Mouse (Mus musculus) heart, embryonic 14.5 days (tissue): Measurements from ENCODE around the gene Neil3. TPM values are rescaled to one million over a fixed set of nuclear protein-coding genes. Genes with fewer than 3 reads are reported as not detected.

ENCODE experiments used
- ATAC-seq: fragments of 200-750 bp; cut with Nextera tagmentation; 2 replicates; pipeline ENCODE4 v1.8.0; 2017; ENCODE audit warnings: low read depth, moderate TSS enrichment; ENCODE audit not compliant: insufficient number of reproducible peaks, insufficient read depth, low FRiP score
- H3K27ac ChIP-seq, 2 experiments: fragments of 200-500 bp in 1 of 2; fragments of 300-500 bp in 1 of 2; sonication (generic) in 1 of 2; replicated peaks in 1 of 2; 2 replicates each; pipeline ENCODE4 v1.5.1; 2012 to 2014; ENCODE audit warnings: low read depth in 2 of 2, low read length in 2 of 2, control low read depth in 1 of 2, mild to moderate bottlenecking in 1 of 2, mixed read lengths in 1 of 2; ENCODE audit not compliant: control insufficient read depth in 1 of 2, insufficient read depth in 1 of 2
- H3K27me3 ChIP-seq: fragments of 300-500 bp; sonication (generic); 2 replicates; pipeline ENCODE4 v1.6.1; 2014; ENCODE audit warnings: mild to moderate bottlenecking, low read length, control low read depth; ENCODE audit not compliant: control insufficient read depth, insufficient read depth
- H3K36me3 ChIP-seq: fragments of 300-500 bp; sonication (generic); 2 replicates; pipeline ENCODE4 v1.6.1; 2014; ENCODE audit warnings: mild to moderate bottlenecking, control low read depth, low read length, mixed read lengths; ENCODE audit not compliant: control insufficient read depth, insufficient read depth
- H3K4me1 ChIP-seq, 2 experiments: fragments of 200-500 bp in 1 of 2; fragments of 300-500 bp in 1 of 2; sonication (generic) in 1 of 2; 2 replicates each; pipeline ENCODE4 v1.6.1; 2012 to 2014; ENCODE audit warnings: low read length in 2 of 2, control low read depth in 1 of 2, mixed read lengths in 1 of 2; ENCODE audit not compliant: control insufficient read depth in 2 of 2, insufficient read depth in 2 of 2
- H3K4me2 ChIP-seq: fragments of 300-500 bp; sonication (generic); 2 replicates; pipeline ENCODE4 v1.6.1; 2014; ENCODE audit warnings: mild to moderate bottlenecking, low read length
- H3K4me3 ChIP-seq, 2 experiments: fragments of 200-500 bp in 1 of 2; fragments of 300-500 bp in 1 of 2; sonication (generic) in 1 of 2; 2 replicates each; pipeline ENCODE4 v1.5.1; 2012 to 2014; ENCODE audit warnings: low read length in 2 of 2, mild to moderate bottlenecking in 2 of 2, control low read depth in 1 of 2, low read depth in 1 of 2, moderate library complexity in 1 of 2; ENCODE audit not compliant: control insufficient read depth in 1 of 2, insufficient read depth in 1 of 2
- H3K9ac ChIP-seq: fragments of 300-500 bp; sonication (generic); 2 replicates; pipeline ENCODE4 v1.6.1; 2014; ENCODE audit warnings: mild to moderate bottlenecking, low read length
- H3K9me3 ChIP-seq: fragments of 300-500 bp; sonication (generic); 2 replicates; pipeline ENCODE4 v1.6.1; 2016; ENCODE audit warnings: low read length, control low read depth; ENCODE audit not compliant: control insufficient read depth
- WGBS: fragments of 180-500 bp; shearing (Covaris S2); extraction: QIAGEN DNeasy Blood & Tissue Kit; methylation state at CpG from one replicate; pipeline ENCODE4 v1.1.7; 2014; 5-methylcytosine and 5-hydroxymethylcytosine counted together
- polyA plus RNA-seq: library from polyadenylated mRNA; unstranded; fragments of >200 nt; fragmentation: Nextera tagmentation; extraction: Ambion mirVana; gene quantifications from 2 replicates; pipeline ENCODE4 v1.2.1, GENCODE M21; 2014

Gene Neil3
- polyA plus RNA-seq, 1 experiment from 2014 or later: 19.8 TPM

DNA sequence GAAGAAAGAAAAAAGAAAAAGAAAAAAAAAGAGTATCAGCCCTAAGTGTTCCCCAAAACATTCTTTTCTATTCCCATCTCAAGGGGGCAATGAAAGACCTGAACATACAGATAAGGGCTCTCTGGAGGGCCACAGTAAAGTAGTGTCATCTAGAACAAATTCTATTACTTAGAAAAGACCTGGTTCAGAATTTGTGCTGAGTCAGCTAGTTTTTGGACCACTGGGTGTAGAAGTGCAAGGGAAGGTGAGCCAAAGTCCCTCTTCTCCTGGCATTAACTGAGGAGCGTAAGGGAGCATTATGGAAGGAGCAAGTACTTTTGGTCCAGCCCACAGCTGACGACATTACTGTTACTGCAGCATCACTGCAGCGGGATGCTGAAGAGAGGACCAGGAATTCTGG, 19.7 kb downstream of the Neil3 start:
- Histone ChIP-seq H3K27me3 (no peaks in the 10 kb centered on the region), H3K4me3 (no peak overlapping the region), H3K36me3 (no peaks in the 10 kb centered on the region), H3K9me3 (no peaks in the 10 kb centered on the region), H3K4me1 (peaks cover 0 to 6% of the 10 kb centered on the region in 2 experiments; a peak in 1 of 4 replicates), H3K4me2 (no peak overlapping the region), H3K9ac (no peak overlapping the region), H3K27ac (no peak overlapping the region)
- no peak for ATAC-seq
- WGBS: 98% methylated on average over 3 of the region's 3 CpGs

DNA sequence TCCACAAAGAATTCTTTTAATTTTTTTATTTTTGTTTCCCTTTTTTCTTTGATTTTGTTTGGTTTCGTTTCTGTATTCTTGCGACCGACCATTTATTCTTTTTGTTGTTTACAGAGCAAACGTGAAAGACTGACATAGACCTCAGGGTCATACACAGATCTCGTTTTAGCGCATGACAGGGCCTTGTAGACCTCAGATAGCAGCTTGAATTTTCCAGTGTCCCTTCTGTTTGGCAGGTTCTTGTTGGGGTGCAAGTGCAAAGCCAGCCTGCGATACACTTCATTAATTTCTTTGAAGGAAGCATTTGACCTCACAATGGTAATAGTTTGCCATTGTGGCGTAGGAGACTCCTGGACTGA, 24.6 kb downstream of the Neil3 start:
- Histone ChIP-seq H3K27me3 (no peaks in the 10 kb centered on the region), H3K4me3 (no peak overlapping the region), H3K27ac (no peak overlapping the region), H3K36me3 (no peaks in the 10 kb centered on the region), H3K9ac (no peak overlapping the region), H3K4me2 (no peak overlapping the region), H3K9me3 (no peaks in the 10 kb centered on the region), H3K4me1 (no peaks in the 10 kb centered on the region)
- no peak for ATAC-seq
- 91% methylated on average over 8 of the region's 8 CpGs for WGBS

DNA sequence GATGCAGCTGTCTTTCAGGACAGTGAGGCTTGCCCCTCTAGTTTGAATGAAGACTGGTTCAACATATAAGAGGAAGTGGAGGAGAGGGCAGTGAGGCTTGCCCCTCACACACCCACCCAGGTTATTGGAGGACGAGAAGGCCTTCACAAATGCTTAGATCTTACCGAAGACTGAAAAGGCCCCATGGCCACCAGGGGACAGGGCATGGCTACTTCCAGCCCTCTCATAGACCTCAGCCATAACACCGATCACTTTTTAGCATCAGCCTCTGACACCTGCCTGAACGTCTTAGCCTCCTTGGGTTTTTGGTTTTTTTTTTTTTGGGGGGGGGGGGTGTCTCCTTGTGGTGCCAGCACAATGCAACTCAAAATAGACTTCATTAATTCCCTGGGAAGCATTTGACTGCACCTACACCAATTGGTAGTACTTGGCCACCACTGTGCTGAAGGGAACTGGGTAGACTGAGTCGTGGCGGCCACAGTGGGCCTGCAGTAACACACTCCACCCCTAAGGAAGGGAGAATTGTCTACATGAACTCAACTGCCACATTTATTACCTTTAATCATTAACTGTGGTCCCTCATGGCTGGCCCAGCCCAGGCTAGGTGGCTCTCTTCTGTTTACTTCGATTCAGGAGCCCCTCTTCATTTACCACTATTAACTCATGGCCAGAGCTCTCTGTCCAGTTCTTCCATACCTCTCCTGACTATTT, 25.1 kb downstream of the Neil3 start:
- ATAC-seq: no peak
- 91% methylated on average over 7 of the region's 7 CpGs for WGBS
- H3K9me3 ChIP-seq: no peaks in the 10 kb centered on the region
- no peak overlapping the region for H3K27ac ChIP-seq
- no peaks in the 10 kb centered on the region for H3K36me3 ChIP-seq
- no peaks in the 10 kb centered on the region for H3K4me1 ChIP-seq
- H3K4me2 ChIP-seq: no peak overlapping the region
- no peaks in the 10 kb centered on the region for H3K27me3 ChIP-seq
- no peak overlapping the region for H3K9ac ChIP-seq
- no peak overlapping the region for H3K4me3 ChIP-seq

DNA sequence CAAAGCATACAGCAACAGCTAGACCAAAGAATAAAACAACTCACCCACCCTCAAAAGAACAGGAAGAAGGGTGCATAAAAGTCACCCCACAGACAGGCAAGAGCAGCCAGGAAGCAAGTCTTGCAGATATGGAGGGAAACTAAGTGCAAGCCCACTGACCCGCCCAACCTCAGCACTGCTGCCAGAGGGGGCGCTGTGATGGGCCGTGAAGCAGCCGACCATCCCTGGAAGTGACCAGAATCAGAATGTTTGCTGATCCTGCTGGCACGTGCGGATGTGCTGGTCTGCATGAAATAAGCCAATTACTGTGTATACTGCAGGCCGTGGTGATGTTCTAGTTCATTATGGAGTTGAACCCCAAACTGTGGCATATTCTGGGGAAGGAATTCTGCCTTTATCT, 26.6 kb downstream of the Neil3 start:
- no peaks in the 10 kb centered on the region for H3K4me1 ChIP-seq
- no peak overlapping the region for H3K4me3 ChIP-seq
- H3K36me3 ChIP-seq: no peaks in the 10 kb centered on the region
- no peaks in the 10 kb centered on the region for H3K27me3 ChIP-seq
- no peak overlapping the region for H3K4me2 ChIP-seq
- H3K9me3 ChIP-seq: no peaks in the 10 kb centered on the region
- H3K9ac ChIP-seq: no peak overlapping the region
- ATAC-seq: no peak
- 60% methylated on average over 7 of the region's 7 CpGs for WGBS
- H3K27ac ChIP-seq: no peak overlapping the region

DNA sequence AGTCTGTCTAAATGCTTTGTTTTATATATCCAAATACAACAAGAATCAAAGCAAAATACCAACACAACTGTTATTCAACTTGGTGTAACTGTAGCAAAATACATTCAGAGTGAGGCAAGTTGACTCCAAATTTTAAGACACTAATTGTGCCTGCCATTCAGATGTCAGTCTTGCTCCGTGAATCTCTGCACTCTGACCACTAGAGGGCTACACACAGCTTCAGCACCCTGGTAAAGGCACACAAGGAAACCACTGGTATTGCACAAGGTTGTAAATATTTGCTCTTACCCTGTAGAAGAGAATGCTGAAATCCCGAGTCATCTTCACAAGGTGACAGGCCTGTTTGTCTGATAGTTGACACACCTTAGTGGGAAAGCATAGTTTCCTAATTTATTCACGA, 31.8 kb downstream of the Neil3 start:
- H3K4me3 ChIP-seq: no peak overlapping the region
- H3K4me1 ChIP-seq: no peaks in the 10 kb centered on the region
- no peak for ATAC-seq
- H3K36me3 ChIP-seq: peaks cover 17% of the 10 kb centered on the region
- H3K9ac ChIP-seq: no peak overlapping the region
- 38% methylated on average over 3 of the region's 3 CpGs for WGBS
- H3K4me2 ChIP-seq: no peak overlapping the region
- no peaks in the 10 kb centered on the region for H3K9me3 ChIP-seq
- H3K27me3 ChIP-seq: no peaks in the 10 kb centered on the region
- H3K27ac ChIP-seq: no peak overlapping the region

DNA sequence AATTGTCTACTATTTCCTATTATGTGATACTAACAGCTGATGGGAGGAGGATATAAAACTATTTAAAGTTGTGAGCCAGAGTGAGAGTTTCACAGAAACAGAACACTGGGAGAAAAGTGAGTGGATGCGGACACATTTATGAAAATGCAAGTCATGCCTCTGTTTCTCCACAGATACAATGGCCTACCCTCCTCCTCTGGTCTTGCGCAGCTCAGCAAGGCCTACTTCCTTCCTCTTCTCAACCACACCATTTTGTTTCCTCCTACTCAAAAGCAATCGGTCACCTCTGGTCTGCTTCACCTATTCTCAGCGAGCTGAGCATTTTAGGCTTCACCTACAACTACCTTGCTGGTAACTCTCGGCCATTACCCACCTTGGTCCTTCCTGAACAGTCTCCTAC, 34.0 kb downstream of the Neil3 start:
- no peak overlapping the region for H3K4me2 ChIP-seq
- no peaks in the 10 kb centered on the region for H3K4me1 ChIP-seq
- peaks cover 18% of the 10 kb centered on the region for H3K36me3 ChIP-seq
- no peak overlapping the region for H3K9ac ChIP-seq
- H3K4me3 ChIP-seq: no peak overlapping the region
- ATAC-seq: no peak
- WGBS: 89% methylated on average over 5 of the region's 5 CpGs
- H3K27ac ChIP-seq: no peak overlapping the region
- no peaks in the 10 kb centered on the region for H3K9me3 ChIP-seq
- H3K27me3 ChIP-seq: no peaks in the 10 kb centered on the region

DNA sequence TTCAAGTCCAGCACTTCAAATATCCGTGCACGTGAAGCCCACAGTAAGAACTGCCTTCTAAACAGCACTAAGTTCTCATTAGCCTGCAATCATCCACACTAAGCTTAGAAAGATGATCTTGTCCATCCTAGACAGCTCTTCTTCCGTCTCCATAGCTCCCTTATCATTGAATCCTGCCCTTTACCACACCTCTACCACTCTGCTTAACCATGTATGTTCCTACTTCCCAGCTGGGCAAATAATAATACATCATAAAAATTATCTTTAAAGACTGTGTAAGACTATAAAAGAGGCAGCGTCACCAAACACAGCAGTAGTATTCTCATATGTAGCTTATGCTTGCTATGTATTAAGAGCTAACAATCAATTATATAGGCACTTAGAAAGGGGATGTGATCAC, 35.2 kb downstream of the Neil3 start:
- 80% methylated on average over 4 of the region's 4 CpGs for WGBS

DNA sequence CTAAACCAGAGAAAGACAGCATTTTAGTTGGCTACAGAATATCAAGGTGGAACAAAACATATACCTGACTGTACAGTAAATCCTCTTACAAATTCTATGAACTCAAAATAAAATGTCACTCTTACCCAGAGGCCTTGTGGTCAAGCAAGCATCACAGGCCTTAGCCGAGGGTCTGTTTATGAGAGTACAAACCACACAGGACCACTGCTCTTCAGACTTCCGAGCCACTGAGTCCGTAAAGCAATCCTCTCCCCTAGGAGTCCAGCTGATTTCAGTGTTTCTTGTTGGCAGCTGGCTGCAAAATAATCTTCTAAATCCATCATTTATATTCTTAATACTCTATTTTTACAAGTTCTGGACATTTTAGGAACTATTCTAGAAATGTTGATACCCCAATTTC, 38.0 kb downstream of the Neil3 start:
- Histone ChIP-seq H3K4me1 (no peaks in the 10 kb centered on the region), H3K27me3 (no peaks in the 10 kb centered on the region), H3K36me3 (peaks cover 30% of the 10 kb centered on the region), H3K4me3 (no peak overlapping the region), H3K9ac (no peak overlapping the region), H3K27ac (no peak overlapping the region), H3K4me2 (no peak overlapping the region), H3K9me3 (no peaks in the 10 kb centered on the region)
- WGBS: 91% methylated on average over 3 of the region's 3 CpGs
- ATAC-seq: no peak

More for the DNA sequence above, 35.2 kb downstream of the Neil3 start:
- Histone ChIP-seq H3K36me3 (peaks cover 24% of the 10 kb centered on the region), H3K4me1 (no peaks in the 10 kb centered on the region), H3K27me3 (no peaks in the 10 kb centered on the region), H3K9ac (no peak overlapping the region), H3K9me3 (no peaks in the 10 kb centered on the region), H3K4me3 (no peak overlapping the region), H3K27ac (no peak overlapping the region), H3K4me2 (no peak overlapping the region)
- no peak for ATAC-seq
